In the genomic region with DNA sequence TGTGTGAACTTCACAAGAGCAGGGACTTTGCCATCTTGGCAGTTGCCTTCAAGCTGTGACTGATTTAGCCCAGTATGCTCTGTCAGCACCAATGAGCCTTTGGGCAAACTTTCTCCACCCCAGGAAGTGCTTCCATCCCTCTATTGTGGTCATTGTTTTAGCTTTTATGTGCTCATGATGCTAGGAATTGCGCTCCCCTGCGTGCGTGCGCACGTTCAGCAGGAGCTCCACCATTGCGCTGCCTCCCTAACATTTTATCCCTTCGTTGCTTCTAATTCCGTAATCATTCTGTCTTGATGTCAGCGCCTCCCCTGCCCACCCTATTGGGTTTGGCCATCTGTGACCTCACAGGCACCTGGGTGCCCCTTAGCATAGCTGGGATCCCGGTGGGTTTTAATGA, we compare ENCODE assay signal across 10 mouse cellular contexts. TPM values are rescaled to one million over a fixed set of nuclear protein-coding genes. Genes with fewer than 3 reads are reported as not detected.
DNase-seq lines count a peak whose midpoint lies in the region; ATAC-seq and TF ChIP-seq lines count a peak whose summit lies in the region.
"Had no signal": no experiment of that assay in that cellular context is flagged by ENCODE, and none has a peak within 500 bp of the region (broad histone marks: within the 10 kb centered on the region; RNA-seq: fewer than 3 reads in every experiment).

No protein-coding gene starts in this region.

- H3K9ac ChIP-seq in liver, embryonic 13.5 days: peak overlapping the region; percentile 95

- peaks cover 14% of the 10 kb centered on the region; the same call in 1 of the 2 replicates for H3K4me1 ChIP-seq in heart, embryonic 10.5 days
- H3K4me1 ChIP-seq in cortical plate, adult 2 months (ENCODE audit: control insufficient read depth, insufficient read depth, low read length): peaks cover 13% of the 10 kb centered on the region
- peaks cover 28% of the 10 kb centered on the region for H3K4me1 ChIP-seq in liver, embryonic 13.5 days (replicated peaks)

- peaks cover 14% of the 10 kb centered on the region for H3K79me3 ChIP-seq in C2C12 (ENCODE audit: low read depth)

- TF ChIP-seq POLR2A in cortical plate, adult 2 months (IDR thresholded peaks at IDR 0.05; ENCODE audit: extremely low read depth, insufficient read depth, low read length): no peak

- 95% methylated on average over 10 of the region's 10 CpGs for WGBS in heart, embryonic 10.5 days
- WGBS in liver, embryonic 13.5 days (ENCODE audit: insufficient replicate concordance): 94% methylated on average over 10 of the region's 10 CpGs

- peak overlapping the region; percentile 74; the same call in 1 of the 2 replicates for H3K4me3 ChIP-seq in heart, embryonic 10.5 days
- H3K4me3 ChIP-seq in C2C12 (ENCODE audit: insufficient read depth, poor library complexity, severe bottlenecking): peak overlapping the region; percentile 56
- H3K4me3 ChIP-seq in cortical plate, adult 2 months (ENCODE audit: insufficient read depth, low read length): peak overlapping the region; percentile 50
- H3K4me3 ChIP-seq in liver, embryonic 13.5 days (replicated peaks): peak overlapping the region; percentile 78

- H3K79me2 ChIP-seq in C2C12 (ENCODE audit: control insufficient read depth, insufficient read depth): peaks cover 30% of the 10 kb centered on the region

- H3K4me2 ChIP-seq in liver, embryonic 13.5 days: peak overlapping the region; percentile 77

- no peaks in the 10 kb centered on the region for H3K9me3 ChIP-seq in heart, embryonic 10.5 days
- no peaks in the 10 kb centered on the region for H3K9me3 ChIP-seq in liver, embryonic 13.5 days (replicated peaks)

- no peak for ATAC-seq in liver, embryonic 13.5 days (ENCODE audit: low read depth)

- no peak overlapping the region for H3K27ac ChIP-seq in heart, embryonic 10.5 days
- no peak overlapping the region for H3K27ac ChIP-seq in cortical plate, adult 2 months (ENCODE audit: insufficient read depth, low read length)
- H3K27ac ChIP-seq in liver, embryonic 13.5 days: peak overlapping the region; percentile 95

- peaks cover 46% of the 10 kb centered on the region for H3K27me3 ChIP-seq in heart, embryonic 10.5 days (ENCODE audit: insufficient read depth, poor library complexity, severe bottlenecking)
- peaks cover 5% of the 10 kb centered on the region for H3K27me3 ChIP-seq in C2C12 (ENCODE audit: control insufficient read depth, insufficient read depth, insufficient read length)
- peaks cover 25% of the 10 kb centered on the region for H3K27me3 ChIP-seq in liver, embryonic 13.5 days

- no peak overlapping the region for H3ac ChIP-seq in C2C12 (ENCODE audit: control insufficient read depth, insufficient read length, low read depth)

- DNase-seq in heart, embryonic 10.5 days (ENCODE audit: low spot score): no peak
- no peak for DNase-seq in heart, adult 8-10 months (ENCODE audit: low spot score)
- DNase-seq in liver, embryonic 13.5 days: no peak
- DNase-seq in B cell, adult 2 months: no peak
- no peak for DNase-seq in urinary bladder, postnatal 4 days (ENCODE audit: low spot score in 2 of 2)
- no peak for DNase-seq in c-Kit-positive CD71-positive TER-119-positive erythroid progenitor cells, embryonic 14.5 days (ENCODE audit: low spot score)
- DNase-seq: cerebellum, adult 11 months had no signal

- no peak for TF ChIP-seq CTCF in C2C12 (IDR thresholded peaks at IDR 0.05; ENCODE audit: control insufficient read depth, insufficient read depth, insufficient read length)
- no peak for TF ChIP-seq CTCF in cortical plate, adult 2 months (IDR thresholded peaks at IDR 0.05; ENCODE audit: extremely low read depth, insufficient read depth, low read length)

- peaks cover 9% of the 10 kb centered on the region; the same call in 1 of the 2 replicates for H3K36me3 ChIP-seq in heart, embryonic 10.5 days
- peaks cover 38% of the 10 kb centered on the region for H3K36me3 ChIP-seq in C2C12 (ENCODE audit: control insufficient read depth, insufficient read depth)
- peaks cover 31% of the 10 kb centered on the region for H3K36me3 ChIP-seq in liver, embryonic 13.5 days

TF ChIP-seq in C2C12, 6 proteins besides CTCF, POLR2A, EP300 and RAD21:
- TF ChIP-seq CEBPB (IDR thresholded peaks at IDR 0.05; ENCODE audit: low read depth) (no peak), MAX (IDR thresholded peaks at IDR 0.05) (no peak), USF1 (IDR thresholded peaks at IDR 0.05; ENCODE audit: low read depth) (no peak)

RNA-seq across cellular contexts. Expression of a gene that starts 1.3 kb away (rescaled TPM):
- polyA plus RNA-seq in heart, embryonic 10.5 days (2016; fragmentation: Nextera tagmentation; extraction: Ambion mirVana): 8.1 and 9.1 TPM in 2 replicates
- total RNA-seq in heart, adult 8-10 months (2022): 10 to 100 TPM; 19.5 to 33.1 (median 28.9) TPM
- 60.3 TPM for polyA plus RNA-seq in C2C12 (2012; fragmentation: generic; extraction: Trizol)
- polyA plus RNA-seq in cortical plate, adult 2 months (2012; rRNA removed): 94.9 and 97.3 TPM in 2 replicates
- 17.2 and 17.9 TPM in 2 replicates for polyA plus RNA-seq in liver, embryonic 13.5 days (2015; fragmentation: Nextera tagmentation; extraction: Ambion mirVana)

RNA-seq across cellular contexts. Expression of a gene that starts 25.3 kb away (rescaled TPM):
- polyA plus RNA-seq in heart, embryonic 10.5 days (2016; fragmentation: Nextera tagmentation; extraction: Ambion mirVana): not detected in 2 replicates
- not detected for total RNA-seq in heart, adult 8-10 months (2022)
- polyA plus RNA-seq in C2C12 (2012; fragmentation: generic; extraction: Trizol): not detected
- polyA plus RNA-seq in cortical plate, adult 2 months (2012; rRNA removed): 9.9 and 12.1 TPM in 2 replicates
- not detected in 2 replicates for polyA plus RNA-seq in liver, embryonic 13.5 days (2015; fragmentation: Nextera tagmentation; extraction: Ambion mirVana)
- total RNA-seq: gastrocnemius, adult 18-20 months had no signal

RNA-seq across cellular contexts. Expression of a gene that starts 36.8 kb away (rescaled TPM):
- 1.9 and 7.2 TPM in 2 replicates for polyA plus RNA-seq in heart, embryonic 10.5 days (2016; fragmentation: Nextera tagmentation; extraction: Ambion mirVana)
- 10 to 100 TPM; 21.1 to 47.5 (median 28.5) TPM for total RNA-seq in heart, adult 8-10 months (2022)
- not detected for polyA plus RNA-seq in C2C12 (2012; fragmentation: generic; extraction: Trizol)
- polyA plus RNA-seq in cortical plate, adult 2 months (2012; rRNA removed): 1.0 and 1.9 TPM in 2 replicates
- polyA plus RNA-seq in liver, embryonic 13.5 days (2015; fragmentation: Nextera tagmentation; extraction: Ambion mirVana): 0.27 and 0.33 TPM in 2 replicates

Comparison
In these comparisons a context has a peak if more than half of its experiments do, and no peak if none do; other contexts are left out.
1. RNA of a gene that starts 25.3 kb away (polyA plus RNA-seq): 9.9 to 12.1 TPM in cortical plate, adult 2 months; not detected in heart, embryonic 10.5 days, not detected in C2C12 (single experiment) and not detected in liver, embryonic 13.5 days; every median in the first group is over 10 times any median in the second.
2. Peak in every context shown above with its lines, with median percentiles within 50 percentile points of each other: H3K4me3 ChIP-seq.